Mouse (Mus musculus) hindbrain, embryonic 14.5 days (tissue): ENCODE data around the gene Pgrmc1. TPM values are rescaled to one million over a fixed set of nuclear protein-coding genes. Genes with fewer than 3 reads are reported as not detected.
A peak's percentile ranks its signal among the peaks of the same experiment; 100 is the strongest.
"Not testable (repeated sequence)": the region's sequence is repeated elsewhere in the genome, so short reads cannot be mapped to it uniquely, and the experiment has no call there.

ENCODE experiments used
- ATAC-seq: fragments of 200-750 bp; cut with Nextera tagmentation; 2 replicates; pipeline ENCODE4 v1.8.0; 2017; ENCODE audit warnings: moderate number of reproducible peaks, mild to moderate bottlenecking, moderate TSS enrichment, moderate library complexity; ENCODE audit not compliant: low FRiP score
- DNase-seq: peaks from one replicate; pipeline ENCODE4 v3.0.0-alpha.2; 2015; ENCODE audit warnings: low spot score
- H3K27ac ChIP-seq: fragments of 300-500 bp; sonication (generic); 2 replicates; pipeline ENCODE4 v1.5.1; 2014; ENCODE audit warnings: mild to moderate bottlenecking, moderate library complexity
- H3K27me3 ChIP-seq: fragments of 300-500 bp; sonication (generic); 2 replicates; pipeline ENCODE4 v1.6.1; 2014; ENCODE audit warnings: mild to moderate bottlenecking, low read length, mixed read lengths; ENCODE audit not compliant: control insufficient read depth, insufficient read depth
- H3K36me3 ChIP-seq: fragments of 300-500 bp; sonication (generic); replicated peaks from 2 replicates; pipeline ENCODE4 v1.6.1; 2014; ENCODE audit not compliant: control insufficient read depth, insufficient read depth
- H3K4me1 ChIP-seq: fragments of 300-500 bp; sonication (generic); replicated peaks from 2 replicates; pipeline ENCODE4 v1.6.1; 2014; ENCODE audit warnings: antibody characterized with exemption, low read length, mixed read lengths; ENCODE audit not compliant: control insufficient read depth, insufficient read depth
- H3K4me2 ChIP-seq: fragments of 300-500 bp; sonication (generic); replicated peaks from 2 replicates; pipeline ENCODE4 v1.6.1; 2014; ENCODE audit warnings: mild to moderate bottlenecking, moderate library complexity
- H3K4me3 ChIP-seq: fragments of 300-500 bp; sonication (generic); replicated peaks from 2 replicates; pipeline ENCODE4 v1.5.1; 2014; ENCODE audit warnings: mild to moderate bottlenecking, low read length
- H3K9ac ChIP-seq: fragments of 300-500 bp; sonication (generic); 2 replicates; pipeline ENCODE4 v1.6.1; 2014
- H3K9me3 ChIP-seq: fragments of 300-500 bp; sonication (generic); 2 replicates; pipeline ENCODE4 v1.6.1; 2016; ENCODE audit warnings: low read length; ENCODE audit not compliant: control insufficient read depth
- WGBS: fragments of 180-500 bp; shearing (Covaris S2); extraction: QIAGEN DNeasy Blood & Tissue Kit; methylation state at CpG from one replicate; pipeline ENCODE4 v1.1.7; 2014; 5-methylcytosine and 5-hydroxymethylcytosine counted together
- polyA plus RNA-seq: library from polyadenylated mRNA; unstranded; fragments of >200 nt; fragmentation: Nextera tagmentation; extraction: Ambion mirVana; gene quantifications from 2 replicates; pipeline ENCODE4 v1.2.1, GENCODE M21; 2014

The Pgrmc1 gene
- polyA plus RNA-seq, 1 experiment from 2014 or later: 615 TPM

- H3K9ac ChIP-seq: no peak overlapping the region
- H3K9me3 ChIP-seq: no peaks in the 10 kb centered on the region
- ATAC-seq (no peak), DNase-seq (no peak)
- no peak overlapping the region for H3K4me2 ChIP-seq
- H3K36me3 ChIP-seq: no peaks in the 10 kb centered on the region
- H3K4me3 ChIP-seq: no peak overlapping the region
- no peaks in the 10 kb centered on the region for H3K4me1 ChIP-seq
- H3K27me3 ChIP-seq: no peaks in the 10 kb centered on the region
- 28% methylated on average over 3 of the region's 3 CpGs for WGBS
- no peak overlapping the region for H3K27ac ChIP-seq
Measured at GRCm38 (mm10) chrX:36562079-36562478, 35.9 kb upstream of the Pgrmc1 start.

GRCm38 (mm10) chrX:36586629-36587303 is 11.2 kb upstream of the Pgrmc1 start:
- DNase-seq (no peak), ATAC-seq (peak; percentile 51)
- H3K27ac ChIP-seq: peak overlapping the region; percentile 90
- H3K9ac ChIP-seq: no peak overlapping the region
- H3K36me3 ChIP-seq: no peaks in the 10 kb centered on the region
- H3K4me2 ChIP-seq: peak overlapping the region; percentile 25; the same call in 1 of the 2 replicates
- WGBS: 47% methylated on average over 1 of the region's 1 CpGs
- no peaks in the 10 kb centered on the region; the same call in 1 of the 2 replicates for H3K4me1 ChIP-seq
- no peaks in the 10 kb centered on the region for H3K9me3 ChIP-seq
- no peak overlapping the region for H3K4me3 ChIP-seq
- H3K27me3 ChIP-seq: no peaks in the 10 kb centered on the region

GRCm38 (mm10) chrX:36587304-36588209 is 10.4 kb upstream of the Pgrmc1 start:
- Histone ChIP-seq H3K4me3 (no peak overlapping the region), H3K9ac (no peak overlapping the region), H3K4me1 (no peaks in the 10 kb centered on the region; the same call in 1 of the 2 replicates), H3K4me2 (peak overlapping the region; percentile 25), H3K27ac (peak overlapping the region; percentile 90), H3K9me3 (no peaks in the 10 kb centered on the region), H3K36me3 (no peaks in the 10 kb centered on the region), H3K27me3 (no peaks in the 10 kb centered on the region)
- peak; percentile 66 for DNase-seq
- WGBS: 47% methylated on average over 8 of the region's 8 CpGs
- peak; percentile 90 for ATAC-seq

- no peaks in the 10 kb centered on the region; the same call in 1 of the 2 replicates for H3K4me1 ChIP-seq
- no peak for DNase-seq
- H3K4me2 ChIP-seq: no peak overlapping the region
- ATAC-seq: no peak
- H3K4me3 ChIP-seq: no peak overlapping the region
- H3K27ac ChIP-seq: no peak overlapping the region
- WGBS: 90% methylated on average over 7 of the region's 7 CpGs
- no peaks in the 10 kb centered on the region for H3K9me3 ChIP-seq
- no peaks in the 10 kb centered on the region for H3K36me3 ChIP-seq
- no peak overlapping the region for H3K9ac ChIP-seq
- no peaks in the 10 kb centered on the region for H3K27me3 ChIP-seq
Measured at GRCm38 (mm10) chrX:36590266-36590665, 7.7 kb upstream of the Pgrmc1 start.

GRCm38 (mm10) chrX:36591120-36591519 is 6.9 kb upstream of the Pgrmc1 start:
- Histone ChIP-seq H3K36me3 (no peaks in the 10 kb centered on the region), H3K4me3 (no peak overlapping the region), H3K4me2 (no peak overlapping the region), H3K9me3 (no peaks in the 10 kb centered on the region), H3K9ac (no peak overlapping the region), H3K27ac (no peak overlapping the region), H3K4me1 (no peaks in the 10 kb centered on the region; the same call in 1 of the 2 replicates), H3K27me3 (no peaks in the 10 kb centered on the region)
- WGBS: 70% methylated on average over 1 of the region's 1 CpGs
- DNase-seq: no peak
- no peak for ATAC-seq

GRCm38 (mm10) chrX:36591539-36591938 is 6.5 kb upstream of the Pgrmc1 start:
- ATAC-seq (no peak), DNase-seq (no peak)
- no peak overlapping the region for H3K4me3 ChIP-seq
- H3K27ac ChIP-seq: no peak overlapping the region
- no peaks in the 10 kb centered on the region for H3K36me3 ChIP-seq
- 87% methylated on average over 4 of the region's 4 CpGs for WGBS
- no peaks in the 10 kb centered on the region for H3K27me3 ChIP-seq
- no peak overlapping the region for H3K4me2 ChIP-seq
- H3K9ac ChIP-seq: no peak overlapping the region
- H3K4me1 ChIP-seq: no peaks in the 10 kb centered on the region; the same call in 1 of the 2 replicates
- H3K9me3 ChIP-seq: no peaks in the 10 kb centered on the region

GRCm38 (mm10) chrX:36595247-36595646 is 2.8 kb upstream of the Pgrmc1 start:
- no peaks in the 10 kb centered on the region for H3K9me3 ChIP-seq
- no peaks in the 10 kb centered on the region for H3K27me3 ChIP-seq
- H3K4me3 ChIP-seq: no peak overlapping the region
- 95% methylated on average over 3 of the region's 3 CpGs for WGBS
- no peak for DNase-seq
- H3K4me1 ChIP-seq: peaks cover 5% of the 10 kb centered on the region
- no peak overlapping the region for H3K9ac ChIP-seq
- no peak overlapping the region for H3K4me2 ChIP-seq
- no peak overlapping the region for H3K27ac ChIP-seq
- ATAC-seq: no peak
- no peaks in the 10 kb centered on the region for H3K36me3 ChIP-seq

- H3K27ac ChIP-seq, H3K9ac ChIP-seq, H3K27me3 ChIP-seq, H3K36me3 ChIP-seq, H3K4me3 ChIP-seq, ATAC-seq, DNase-seq, H3K4me2 ChIP-seq, H3K9me3 ChIP-seq: not testable (repeated sequence)
- H3K4me1 ChIP-seq: peaks cover 16% of the 10 kb centered on the region
- 85% methylated on average over 5 of the region's 5 CpGs for WGBS
Measured at GRCm38 (mm10) chrX:36596483-36597120, 1.4 kb upstream of the Pgrmc1 start.

- DNase-seq (no peak), ATAC-seq (peak; percentile 51)
- WGBS: 18% methylated on average over 40 of the region's 41 CpGs
- Histone ChIP-seq H3K9me3 (no peaks in the 10 kb centered on the region), H3K4me2 (peak overlapping the region; percentile 69), H3K36me3 (peaks cover 13% of the 10 kb centered on the region), H3K4me1 (peaks cover 16% of the 10 kb centered on the region), H3K27ac (peak overlapping the region; percentile 88), H3K27me3 (no peaks in the 10 kb centered on the region), H3K9ac (peak overlapping the region; percentile 89), H3K4me3 (peak overlapping the region; percentile 61)
Measured at GRCm38 (mm10) chrX:36598390-36598810, 394 bp downstream of the Pgrmc1 start.
